Mouse (Mus musculus): Measurements from ENCODE around the gene P2ry12. TPM values are rescaled to one million over a fixed set of nuclear protein-coding genes. Genes with fewer than 3 reads are reported as not detected.

The P2ry12 gene
- polyA plus RNA-seq, 1 experiment from 2014 or later = 2.2 TPM

DNA sequence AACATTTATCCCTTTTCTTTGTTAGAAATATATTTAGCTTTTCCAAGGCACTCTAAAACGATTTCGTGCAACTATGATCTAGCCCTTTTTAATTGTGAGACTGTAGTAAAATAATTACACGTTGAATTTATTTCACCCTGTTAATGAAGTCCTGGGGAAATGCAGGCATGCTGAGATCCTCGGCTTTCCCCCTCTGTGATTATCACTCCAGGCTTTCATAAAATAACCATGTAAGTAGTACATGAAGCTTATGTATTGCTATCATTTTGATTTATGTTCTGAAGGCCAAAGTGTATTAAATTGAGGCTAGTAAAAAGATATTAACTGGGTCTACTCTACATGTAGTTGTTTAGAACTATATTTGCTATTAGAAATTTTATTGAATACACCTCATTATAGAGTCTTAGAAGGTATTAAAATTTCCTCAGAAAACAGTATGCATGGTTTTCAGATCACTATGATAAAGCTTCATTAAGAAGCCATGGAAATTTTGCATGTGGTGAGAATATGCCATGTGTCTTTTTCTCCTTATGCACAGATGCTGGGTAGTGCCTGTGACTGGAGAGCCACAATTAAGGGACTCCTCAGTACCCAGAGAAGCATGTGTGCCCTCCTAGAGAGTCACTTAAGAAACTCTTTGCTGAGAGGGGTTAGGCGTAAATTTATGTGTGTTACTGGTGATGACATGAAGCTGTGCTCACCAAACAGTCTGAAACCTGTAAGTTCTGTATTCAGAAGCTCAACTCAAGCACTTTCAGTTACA, 30.9 kb upstream of the P2ry12 start:
- no peaks in the 10 kb centered on the region for H3K9me3 ChIP-seq (ENCODE audit: control insufficient read depth)
- no peak overlapping the region for H3K9ac ChIP-seq (ENCODE audit: low read depth, low read length)
- no peak for TF ChIP-seq CTCF (IDR thresholded peaks at IDR 0.05; ENCODE audit: low read depth)
- H3K36me3 ChIP-seq (ENCODE audit: control insufficient read depth, insufficient read depth) = no peaks in the 10 kb centered on the region
- H3K4me1 ChIP-seq (replicated peaks; ENCODE audit: control insufficient read depth, insufficient read depth, low read length) = no peaks in the 10 kb centered on the region
- no peak overlapping the region for H3K27ac ChIP-seq (ENCODE audit: low read depth, low read length)
- no peaks in the 10 kb centered on the region for H3K27me3 ChIP-seq (replicated peaks; ENCODE audit: control insufficient read depth, insufficient read depth, low read length)
- 85% methylated on average over 5 of the region's 5 CpGs for WGBS
- no peak for ATAC-seq
- no peak overlapping the region for H3K4me3 ChIP-seq (ENCODE audit: low read depth, low read length)
- no peak overlapping the region for H3K4me2 ChIP-seq (replicated peaks; ENCODE audit: low read depth)

- Histone ChIP-seq H3K9ac (ENCODE audit: low read depth, low read length) (no peak overlapping the region), H3K4me1 (replicated peaks; ENCODE audit: control insufficient read depth, insufficient read depth, low read length) (no peaks in the 10 kb centered on the region), H3K9me3 (ENCODE audit: control insufficient read depth) (no peaks in the 10 kb centered on the region), H3K27me3 (replicated peaks; ENCODE audit: control insufficient read depth, insufficient read depth, low read length) (no peaks in the 10 kb centered on the region), H3K27ac (ENCODE audit: low read depth, low read length) (no peak overlapping the region), H3K36me3 (ENCODE audit: control insufficient read depth, insufficient read depth) (no peaks in the 10 kb centered on the region), H3K4me3 (ENCODE audit: low read depth, low read length) (no peak overlapping the region), H3K4me2 (replicated peaks; ENCODE audit: low read depth) (no peak overlapping the region)
- WGBS = 48% methylated on average over 2 of the region's 2 CpGs
- ATAC-seq = no peak
- TF ChIP-seq CTCF (IDR thresholded peaks at IDR 0.05; ENCODE audit: low read depth) = no peak
Measured at GRCm38 (mm10) chr3:59290551-59290950, 27.9 kb upstream of the P2ry12 start.

GRCm38 (mm10) chr3:59278620-59279019, 15.9 kb upstream of the P2ry12 start:
- no peak for ATAC-seq
- no peaks in the 10 kb centered on the region for H3K36me3 ChIP-seq (ENCODE audit: control insufficient read depth, insufficient read depth)
- H3K4me1 ChIP-seq (replicated peaks; ENCODE audit: control insufficient read depth, insufficient read depth, low read length) = no peaks in the 10 kb centered on the region

DNA sequence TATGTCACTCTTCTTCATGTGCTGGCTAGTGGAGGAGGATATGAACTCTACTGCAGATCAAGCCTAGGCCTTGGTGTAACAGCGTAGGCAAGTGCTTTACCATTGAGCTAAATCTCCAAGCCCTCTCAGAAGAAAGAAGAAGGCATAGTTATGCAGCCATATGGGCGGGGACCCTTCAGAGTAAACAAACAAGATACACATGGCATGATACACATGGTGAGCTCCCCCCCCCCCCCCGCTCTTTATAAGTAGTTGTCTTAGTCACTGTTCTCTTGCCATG, 15.5 kb upstream of the P2ry12 start:
- WGBS = 91% methylated on average over 3 of the region's 3 CpGs
- H3K27me3 ChIP-seq (replicated peaks; ENCODE audit: control insufficient read depth, insufficient read depth, low read length) = no peaks in the 10 kb centered on the region
- no peak overlapping the region for H3K27ac ChIP-seq (ENCODE audit: low read depth, low read length)
- H3K9me3 ChIP-seq (ENCODE audit: control insufficient read depth) = no peaks in the 10 kb centered on the region
- no peak overlapping the region for H3K4me3 ChIP-seq (ENCODE audit: low read depth, low read length)
- H3K4me1 ChIP-seq (replicated peaks; ENCODE audit: control insufficient read depth, insufficient read depth, low read length) = no peaks in the 10 kb centered on the region
- ATAC-seq = no peak
- TF ChIP-seq CTCF (IDR thresholded peaks at IDR 0.05; ENCODE audit: low read depth) = no peak
- H3K9ac ChIP-seq (ENCODE audit: low read depth, low read length) = no peak overlapping the region
- no peaks in the 10 kb centered on the region for H3K36me3 ChIP-seq (ENCODE audit: control insufficient read depth, insufficient read depth)
- no peak overlapping the region for H3K4me2 ChIP-seq (replicated peaks; ENCODE audit: low read depth)

More at GRCm38 (mm10) chr3:59278620-59279019, 15.9 kb upstream of the P2ry12 start:
- Histone ChIP-seq H3K4me3 (ENCODE audit: low read depth, low read length) (no peak overlapping the region), H3K4me2 (replicated peaks; ENCODE audit: low read depth) (no peak overlapping the region), H3K27me3 (replicated peaks; ENCODE audit: control insufficient read depth, insufficient read depth, low read length) (no peaks in the 10 kb centered on the region), H3K27ac (ENCODE audit: low read depth, low read length) (no peak overlapping the region), H3K9me3 (ENCODE audit: control insufficient read depth) (no peaks in the 10 kb centered on the region), H3K9ac (ENCODE audit: low read depth, low read length) (no peak overlapping the region)
- TF ChIP-seq CTCF (IDR thresholded peaks at IDR 0.05; ENCODE audit: low read depth) = no peak

DNA sequence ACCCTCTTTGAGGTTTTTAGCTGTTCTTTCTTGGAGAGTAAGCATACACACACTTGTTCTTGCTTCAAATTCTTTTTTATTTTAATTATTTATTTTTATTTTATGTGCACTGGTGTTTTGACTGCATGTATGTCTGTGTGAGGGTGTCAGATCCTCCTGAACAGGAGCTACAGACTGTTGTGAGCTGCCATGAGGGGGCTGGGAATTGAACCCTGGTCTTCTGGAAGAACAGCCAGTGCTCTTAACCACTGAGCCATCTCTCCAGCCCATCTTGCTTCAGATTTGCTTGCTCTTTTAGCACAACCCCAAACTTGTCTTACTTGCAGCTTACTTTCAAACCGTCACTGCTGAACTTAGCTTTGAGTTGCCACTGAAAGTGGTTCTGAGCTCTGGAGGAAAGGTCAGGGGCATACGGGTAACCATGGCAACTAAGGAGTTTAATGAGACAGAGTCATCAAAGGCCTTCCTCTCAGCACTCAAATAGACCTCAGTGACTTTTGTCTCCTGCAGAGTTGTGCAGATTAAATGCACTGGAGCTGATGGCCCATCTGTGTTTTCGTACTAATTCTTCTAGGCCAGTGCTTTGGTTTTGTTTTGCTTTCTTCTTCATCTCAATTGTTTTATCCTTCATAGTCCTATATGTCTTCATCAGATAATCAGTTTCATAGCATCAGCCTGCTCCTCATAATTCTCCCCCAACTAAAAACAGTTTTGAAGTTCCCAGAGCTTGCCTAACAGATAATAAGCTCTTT, 15.0 kb upstream of the P2ry12 start:
- Histone ChIP-seq H3K9ac (ENCODE audit: low read depth, low read length) (no peak overlapping the region), H3K4me2 (replicated peaks; ENCODE audit: low read depth) (no peak overlapping the region), H3K36me3 (ENCODE audit: control insufficient read depth, insufficient read depth) (no peaks in the 10 kb centered on the region), H3K4me1 (replicated peaks; ENCODE audit: control insufficient read depth, insufficient read depth, low read length) (no peaks in the 10 kb centered on the region), H3K27ac (ENCODE audit: low read depth, low read length) (no peak overlapping the region), H3K9me3 (ENCODE audit: control insufficient read depth) (no peaks in the 10 kb centered on the region), H3K27me3 (replicated peaks; ENCODE audit: control insufficient read depth, insufficient read depth, low read length) (no peaks in the 10 kb centered on the region), H3K4me3 (ENCODE audit: low read depth, low read length) (no peak overlapping the region)
- 46% methylated on average over 3 of the region's 3 CpGs for WGBS
- TF ChIP-seq CTCF (IDR thresholded peaks at IDR 0.05; ENCODE audit: low read depth) = no peak
- ATAC-seq = no peak

DNA sequence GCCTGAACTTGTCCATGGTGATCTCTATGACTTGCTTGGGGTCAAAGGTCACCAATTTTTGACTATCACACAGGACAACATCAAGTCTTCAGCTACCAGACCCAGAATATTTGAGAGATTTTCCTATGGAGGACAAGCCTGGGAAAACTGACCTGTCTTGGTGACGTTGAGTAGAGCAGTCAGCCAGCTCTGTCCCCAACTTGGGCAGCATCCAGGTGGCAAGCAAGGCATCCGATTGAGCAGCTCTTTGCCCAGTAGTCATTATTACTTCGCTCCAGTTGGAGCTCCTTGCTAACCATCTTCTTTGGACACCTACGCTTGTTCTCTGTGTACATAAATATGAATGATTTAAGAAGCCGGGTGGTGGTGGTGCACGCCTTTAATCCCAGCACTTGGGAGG, 8.1 kb upstream of the P2ry12 start:
- Histone ChIP-seq H3K4me1 (replicated peaks; ENCODE audit: control insufficient read depth, insufficient read depth, low read length) (no peaks in the 10 kb centered on the region), H3K4me2 (replicated peaks; ENCODE audit: low read depth) (no peak overlapping the region), H3K9me3 (ENCODE audit: control insufficient read depth) (no peaks in the 10 kb centered on the region), H3K9ac (ENCODE audit: low read depth, low read length) (no peak overlapping the region), H3K36me3 (ENCODE audit: control insufficient read depth, insufficient read depth) (no peaks in the 10 kb centered on the region), H3K27me3 (replicated peaks; ENCODE audit: control insufficient read depth, insufficient read depth, low read length) (no peaks in the 10 kb centered on the region), H3K27ac (ENCODE audit: low read depth, low read length) (no peak overlapping the region), H3K4me3 (ENCODE audit: low read depth, low read length) (no peak overlapping the region)
- TF ChIP-seq CTCF (IDR thresholded peaks at IDR 0.05; ENCODE audit: low read depth) = no peak
- WGBS = 92% methylated on average over 6 of the region's 6 CpGs
- no peak for ATAC-seq
